Mouse (Mus musculus): ENCODE data around the gene Lce1g.

GRCm38 (mm10) chr3:92738996-92739395, 13.1 kb downstream of the Lce1g start, which contains the start of gene Gm38119:
- TF ChIP-seq CTCF (IDR thresholded peaks at IDR 0.05; ENCODE audit: low read depth) (no peak), EP300 (optimal IDR thresholded peaks at IDR 0.05) (no peak)
